Mouse (Mus musculus): ENCODE measurements around the gene Igsf8. TPM values are rescaled to one million over a fixed set of nuclear protein-coding genes. Genes with fewer than 3 reads are reported as not detected.

The Igsf8 gene
- total and polyA plus RNA-seq, 3 experiments = 10.9 to 39.9 (median 13.5) TPM

DNA sequence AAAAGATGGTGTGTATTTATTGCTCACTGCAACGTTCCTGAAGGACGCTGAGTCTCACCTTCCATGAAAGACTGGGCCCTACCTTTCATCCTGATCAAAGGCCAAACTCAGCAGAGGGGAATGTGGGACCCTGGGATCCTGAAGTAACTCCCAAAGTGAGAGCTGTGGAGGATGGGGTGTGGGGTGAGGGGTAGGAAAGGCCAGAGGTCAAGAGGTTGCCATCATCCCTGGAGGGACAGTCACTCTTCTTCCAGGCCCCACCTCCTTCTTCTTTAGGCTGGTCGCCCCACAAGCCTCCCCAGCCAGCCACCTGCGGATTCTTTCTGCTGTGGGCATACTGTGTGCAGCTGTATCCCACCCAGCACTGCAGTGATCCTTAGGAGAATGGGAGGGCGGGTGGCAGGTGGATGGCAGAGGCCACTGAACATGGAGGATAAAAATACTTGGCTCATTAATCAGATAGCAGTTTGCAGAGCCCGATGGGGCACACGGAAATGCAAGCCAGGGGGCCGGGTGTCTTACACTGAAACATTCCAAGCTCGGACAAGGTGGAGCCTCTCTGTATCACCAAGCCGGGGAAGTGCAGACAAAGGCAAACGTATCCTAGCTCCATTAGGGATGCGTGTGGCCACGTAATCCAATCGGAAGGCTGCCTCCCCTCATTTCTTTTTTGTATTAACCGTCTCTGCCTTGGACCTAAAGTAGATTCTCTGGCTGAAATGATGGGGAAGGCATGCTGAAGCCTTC lies 43.1 kb upstream of the Igsf8 start:
- Histone ChIP-seq H3K9ac (ENCODE audit: low read depth, low read length) (no peak overlapping the region), H3K4me1 (ENCODE audit: control insufficient read depth, insufficient read depth, low read length) (peaks cover 29% of the 10 kb centered on the region), H3K27ac (peak overlapping the region; percentile 12; the same call in 1 of the 2 replicates), H3K27me3 (ENCODE audit: control insufficient read depth, insufficient read depth, low read length) (no peaks in the 10 kb centered on the region), H3K4me3 (no peak overlapping the region), H3K79me2 (replicated peaks; ENCODE audit: control insufficient read depth, insufficient read depth, low read length) (no peaks in the 10 kb centered on the region), H3K36me3 (ENCODE audit: control insufficient read depth, insufficient read depth, low read length) (peaks cover 6% of the 10 kb centered on the region)
- intact Hi-C loops (cut with DNase I) = no loop called here
- WGBS = 60% methylated on average over 15 of the region's 15 CpGs
- DNase-seq = no peak
- no peak for TF ChIP-seq CTCF (IDR thresholded peaks at IDR 0.05)
- TF ChIP-seq POLR2A (IDR thresholded peaks at IDR 0.05; ENCODE audit: insufficient read depth, low read depth, low read length) = no peak
- no peak for TF ChIP-seq EP300 (IDR thresholded peaks at IDR 0.05; ENCODE audit: insufficient read depth, low read depth, low read length)

DNA sequence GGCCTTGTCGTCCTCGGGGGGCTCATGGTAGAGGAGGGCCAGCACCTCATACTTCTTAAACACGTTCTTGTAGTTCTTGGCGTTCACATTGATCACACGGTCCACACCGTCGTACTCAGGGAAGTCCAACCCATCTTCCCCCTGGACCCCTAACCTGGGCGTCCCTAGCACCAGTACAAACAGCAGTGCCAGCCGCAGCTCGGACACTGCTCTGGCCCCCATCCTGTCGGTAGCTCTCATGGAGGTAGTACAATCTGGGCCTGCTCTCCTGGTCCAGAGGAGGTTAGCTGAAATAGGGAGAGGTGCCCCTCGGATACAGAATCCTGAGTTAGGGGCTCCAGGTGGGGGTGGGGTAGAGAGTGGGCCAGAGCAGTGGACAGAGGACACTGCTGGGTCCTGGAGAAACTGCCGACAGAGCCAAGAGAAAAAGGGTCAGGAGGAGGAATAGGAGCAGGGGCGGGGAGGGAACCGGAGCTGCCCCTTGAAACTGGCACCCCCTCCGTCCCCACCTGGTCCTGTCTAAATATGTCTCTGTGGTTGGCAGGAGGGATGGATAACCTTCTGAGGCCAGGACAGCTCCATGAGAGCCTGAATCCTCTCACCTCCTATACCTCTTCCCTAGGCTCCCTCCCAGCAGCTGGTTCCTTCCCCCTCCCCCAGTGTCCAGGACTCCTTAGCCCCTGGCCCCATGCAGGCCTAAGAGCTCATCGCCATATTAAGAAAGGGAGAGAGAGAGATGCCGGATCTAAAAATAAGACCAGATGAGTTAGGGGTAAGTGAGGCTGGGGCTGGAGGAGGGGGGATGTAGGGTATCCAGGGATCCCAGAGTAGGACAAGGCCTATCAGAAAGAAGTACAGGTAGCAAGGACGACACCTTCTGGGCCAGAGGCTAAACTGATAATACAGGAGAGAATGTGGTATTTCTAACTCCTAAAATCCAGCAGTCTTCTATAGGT lies 41.7 kb upstream of the Igsf8 start, which contains the start of gene Casq1:
Gene Casq1 (minus strand): TSS at position 418 of the 956 bp plus-strand sequence.
- no peaks in the 10 kb centered on the region for H3K79me2 ChIP-seq (replicated peaks; ENCODE audit: control insufficient read depth, insufficient read depth, low read length)
- peaks cover 29% of the 10 kb centered on the region for H3K4me1 ChIP-seq (ENCODE audit: control insufficient read depth, insufficient read depth, low read length)
- intact Hi-C loops (cut with DNase I) = loop anchor here (1.0 to 10.0 kb wide), 2 partner anchors 93 to 295 kb away; partner anchors contain the start of gene Pex19
- H3K36me3 ChIP-seq (ENCODE audit: control insufficient read depth, insufficient read depth, low read length) = peaks cover 6% of the 10 kb centered on the region
- TF ChIP-seq EP300 (IDR thresholded peaks at IDR 0.05; ENCODE audit: insufficient read depth, low read depth, low read length) (no peak), POLR2A (IDR thresholded peaks at IDR 0.05; ENCODE audit: insufficient read depth, low read depth, low read length) (no peak), CTCF (IDR thresholded peaks at IDR 0.05) (no peak)
- peak within 1 kb of the TSS; percentile 15; the same call in 1 of the 2 replicates for H3K4me3 ChIP-seq
- DNase-seq = peak in 1 of 2 experiments; percentile 37
- no peaks in the 10 kb centered on the region for H3K27me3 ChIP-seq (ENCODE audit: control insufficient read depth, insufficient read depth, low read length)
- peak within 1 kb of the TSS; percentile 82 for H3K27ac ChIP-seq
- WGBS = 67% methylated on average over 19 of the region's 19 CpGs
- peak within 1 kb of the TSS; percentile 29; the same call in 1 of the 2 replicates for H3K9ac ChIP-seq (ENCODE audit: low read depth, low read length)

DNA sequence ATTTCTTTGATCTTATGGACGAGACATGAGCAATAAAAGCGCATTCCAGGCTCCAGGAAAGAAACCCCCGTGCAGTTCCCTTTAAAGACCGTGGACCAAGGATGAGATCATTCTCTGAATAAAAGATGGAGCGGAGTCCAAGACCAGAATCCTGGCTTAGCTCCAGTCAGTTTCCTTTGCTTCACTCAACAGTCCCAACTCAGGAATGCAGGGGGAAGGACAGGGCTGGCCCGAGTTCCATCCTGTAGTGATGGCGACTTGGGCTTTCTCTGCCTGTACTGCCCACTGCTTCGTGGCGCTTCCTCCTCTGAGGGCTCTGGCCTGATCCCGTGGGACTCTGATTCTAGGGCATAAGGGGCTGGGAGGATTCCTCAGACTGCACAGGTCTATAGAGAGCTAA lies 41.0 kb upstream of the Igsf8 start:
- Histone ChIP-seq H3K4me1 (ENCODE audit: control insufficient read depth, insufficient read depth, low read length) (peaks cover 29% of the 10 kb centered on the region), H3K79me2 (replicated peaks; ENCODE audit: control insufficient read depth, insufficient read depth, low read length) (no peaks in the 10 kb centered on the region), H3K27me3 (ENCODE audit: control insufficient read depth, insufficient read depth, low read length) (no peaks in the 10 kb centered on the region), H3K27ac (peak overlapping the region; percentile 82), H3K9ac (ENCODE audit: low read depth, low read length) (peak overlapping the region; percentile 10; the same call in 1 of the 2 replicates), H3K4me3 (peak overlapping the region; percentile 15; the same call in 1 of the 2 replicates), H3K36me3 (ENCODE audit: control insufficient read depth, insufficient read depth, low read length) (peaks cover 6% of the 10 kb centered on the region)
- intact Hi-C loops (cut with DNase I) = loop anchor here (1.0 to 10.0 kb wide), 2 partner anchors 94 to 294 kb away; partner anchors contain the start of gene Pex19
- DNase-seq = peak; percentile 79 to 85
- 7% methylated on average over 10 of the region's 10 CpGs for WGBS
- peak; percentile 74; the same call in 1 of the 2 replicates for TF ChIP-seq EP300 (IDR thresholded peaks at IDR 0.05; ENCODE audit: insufficient read depth, low read depth, low read length)
- no peak for TF ChIP-seq CTCF (IDR thresholded peaks at IDR 0.05)
- peak; percentile 62 for TF ChIP-seq POLR2A (IDR thresholded peaks at IDR 0.05; ENCODE audit: insufficient read depth, low read depth, low read length)

DNA sequence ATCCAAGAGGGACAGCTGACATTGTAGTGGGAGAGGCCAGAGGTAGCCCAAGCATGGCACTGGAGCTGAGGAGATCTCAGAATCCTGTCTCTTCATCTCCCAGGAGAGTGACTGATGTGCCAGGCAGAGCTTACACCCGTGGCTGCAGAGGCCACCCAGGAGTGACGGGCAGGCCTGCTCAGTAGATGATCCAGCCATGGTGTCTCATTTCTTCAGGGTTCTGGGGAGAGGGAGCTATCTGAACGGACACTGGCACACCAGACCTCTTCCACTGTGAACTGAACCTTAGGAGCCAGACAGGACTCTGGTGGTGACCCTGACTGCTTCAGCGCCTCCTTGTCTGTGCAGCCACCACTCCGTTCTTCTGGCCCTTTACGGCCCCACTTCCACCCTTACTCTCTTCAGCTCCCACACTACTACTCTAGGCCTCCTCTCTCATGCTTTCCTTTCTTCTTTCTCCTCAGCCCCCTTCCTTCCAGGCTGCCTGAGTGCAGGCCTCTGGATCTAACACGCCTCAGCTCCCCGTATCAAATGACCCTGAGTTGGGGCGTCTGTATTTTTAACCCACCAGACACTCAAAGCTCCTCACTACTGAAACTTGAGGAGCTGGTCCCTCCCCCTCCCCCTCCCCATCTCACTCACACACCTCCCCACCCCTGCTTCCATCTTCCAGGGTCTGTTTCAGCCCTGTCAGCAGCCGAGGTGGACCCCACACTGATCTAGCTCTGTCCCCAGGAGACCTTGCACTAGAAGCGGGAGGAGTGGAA lies 40.0 kb upstream of the Igsf8 start:
- no peak for DNase-seq
- Histone ChIP-seq H3K9ac (ENCODE audit: low read depth, low read length) (no peak overlapping the region), H3K79me2 (replicated peaks; ENCODE audit: control insufficient read depth, insufficient read depth, low read length) (no peaks in the 10 kb centered on the region), H3K36me3 (ENCODE audit: control insufficient read depth, insufficient read depth, low read length) (peaks cover 6% of the 10 kb centered on the region), H3K4me3 (no peak overlapping the region), H3K4me1 (ENCODE audit: control insufficient read depth, insufficient read depth, low read length) (peaks cover 29% of the 10 kb centered on the region), H3K27me3 (ENCODE audit: control insufficient read depth, insufficient read depth, low read length) (no peaks in the 10 kb centered on the region), H3K27ac (peak overlapping the region; percentile 82)
- intact Hi-C loops (cut with DNase I) = loop anchor here (10.0 kb wide), 1 partner anchor 293 kb away; no protein-coding TSS in a partner anchor
- TF ChIP-seq CTCF (IDR thresholded peaks at IDR 0.05) = no peak
- no peak for TF ChIP-seq EP300 (IDR thresholded peaks at IDR 0.05; ENCODE audit: insufficient read depth, low read depth, low read length)
- TF ChIP-seq POLR2A (IDR thresholded peaks at IDR 0.05; ENCODE audit: insufficient read depth, low read depth, low read length) = no peak
- WGBS = 68% methylated on average over 11 of the region's 11 CpGs

DNA sequence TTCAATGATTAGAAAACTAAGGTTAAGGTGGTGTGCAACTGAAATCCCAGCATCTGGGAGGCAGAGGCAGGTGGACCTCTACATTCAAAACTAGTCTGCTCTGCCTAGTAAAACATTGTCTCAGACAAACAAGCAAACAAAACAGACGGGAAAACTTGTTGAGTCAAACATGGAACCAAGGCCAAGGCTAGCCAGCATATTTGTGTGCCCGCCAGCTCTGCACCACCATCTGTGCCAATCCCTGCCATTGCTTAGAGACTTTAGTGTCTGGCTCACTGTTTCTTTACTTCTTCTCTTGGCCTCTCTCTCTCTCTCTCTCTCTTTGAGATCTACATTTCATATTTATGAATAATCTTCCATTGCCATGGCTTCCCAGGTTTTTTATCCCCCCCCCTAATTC lies 33.2 kb upstream of the Igsf8 start:
- WGBS = 63% methylated on average over 2 of the region's 2 CpGs
- intact Hi-C loops (cut with DNase I) = loop anchor here (10.0 kb wide), 1 partner anchor 287 kb away; no protein-coding TSS in a partner anchor
- Histone ChIP-seq H3K79me2 (replicated peaks; ENCODE audit: control insufficient read depth, insufficient read depth, low read length) (no peaks in the 10 kb centered on the region), H3K4me1 (ENCODE audit: control insufficient read depth, insufficient read depth, low read length) (no peaks in the 10 kb centered on the region), H3K27ac (no peak overlapping the region), H3K9ac (ENCODE audit: low read depth, low read length) (no peak overlapping the region), H3K36me3 (ENCODE audit: control insufficient read depth, insufficient read depth, low read length) (no peaks in the 10 kb centered on the region), H3K27me3 (ENCODE audit: control insufficient read depth, insufficient read depth, low read length) (no peaks in the 10 kb centered on the region), H3K4me3 (no peak overlapping the region)
- no peak for DNase-seq
- TF ChIP-seq CTCF (IDR thresholded peaks at IDR 0.05) = no peak
- no peak for TF ChIP-seq EP300 (IDR thresholded peaks at IDR 0.05; ENCODE audit: insufficient read depth, low read depth, low read length)
- no peak for TF ChIP-seq POLR2A (IDR thresholded peaks at IDR 0.05; ENCODE audit: insufficient read depth, low read depth, low read length)
